Mouse (Mus musculus) heart, embryonic 10.5 days (tissue): ENCODE data around the gene Pdyn. TPM values are rescaled to one million over a fixed set of nuclear protein-coding genes. Genes with fewer than 3 reads are reported as not detected.

Experiments
- DNase-seq: peaks from one replicate; pipeline ENCODE4 v3.0.0-alpha.2; 2017; ENCODE audit warnings: low spot score
- H3K27ac ChIP-seq: fragments of 300-500 bp; sonication (generic); 2 replicates; pipeline ENCODE4 v1.5.1; 2016; ENCODE audit warnings: mild to moderate bottlenecking
- H3K27me3 ChIP-seq: fragments of 300-500 bp; sonication (generic); 2 replicates; pipeline ENCODE4 v1.6.1; 2016; ENCODE audit warnings: mild to moderate bottlenecking; ENCODE audit not compliant: poor library complexity, insufficient read depth, severe bottlenecking
- H3K36me3 ChIP-seq: fragments of 300-500 bp; sonication (generic); 2 replicates; pipeline ENCODE4 v1.6.1; 2016; ENCODE audit warnings: mild to moderate bottlenecking, moderate library complexity
- H3K4me1 ChIP-seq: fragments of 300-500 bp; sonication (generic); 2 replicates; pipeline ENCODE4 v1.6.1; 2016; ENCODE audit warnings: mild to moderate bottlenecking
- H3K4me3 ChIP-seq: fragments of 300-500 bp; sonication (generic); 2 replicates; pipeline ENCODE4 v1.5.1; 2016; ENCODE audit warnings: mild to moderate bottlenecking, moderate library complexity
- H3K9me3 ChIP-seq: fragments of 300-500 bp; sonication (generic); 2 replicates; pipeline ENCODE4 v1.6.1; 2016; ENCODE audit warnings: mild to moderate bottlenecking, moderate library complexity
- WGBS: fragments of 180-500 bp; shearing (Covaris S2); methylation state at CpG from one replicate; pipeline ENCODE4 v1.1.7; 2016; 5-methylcytosine and 5-hydroxymethylcytosine counted together
- polyA plus RNA-seq: library from polyadenylated mRNA; unstranded; fragments of >200 nt; fragmentation: Nextera tagmentation; extraction: Ambion mirVana; gene quantifications from 2 replicates; pipeline ENCODE4 v1.2.1, GENCODE M21; 2016

Pdyn gene
- polyA plus RNA-seq, 1 experiment from 2014 or later, result 0.18 TPM

DNA sequence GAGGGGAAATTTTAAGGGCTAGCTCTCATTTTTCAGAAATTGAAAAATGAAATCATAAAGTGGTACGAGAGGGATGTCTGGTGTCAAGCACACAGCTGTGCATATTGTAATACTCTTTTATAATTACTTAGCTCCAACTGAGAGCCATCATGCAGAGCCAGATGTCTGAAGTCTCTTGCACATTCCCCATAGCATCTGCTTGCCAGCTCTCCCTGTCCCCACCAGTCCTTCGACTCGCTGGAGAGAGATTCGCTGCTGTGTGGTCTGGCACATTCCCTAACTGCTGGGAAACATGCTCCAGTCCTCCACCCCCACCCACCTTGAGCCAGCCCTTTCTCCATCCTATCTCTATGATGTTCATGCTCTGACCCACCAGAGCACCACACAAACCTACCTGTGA is 15.6 kb downstream of the Pdyn start:
- no peak overlapping the region for H3K4me3 ChIP-seq
- DNase-seq, result peak; percentile 31
- no peaks in the 10 kb centered on the region for H3K9me3 ChIP-seq
- H3K36me3 ChIP-seq, result no peaks in the 10 kb centered on the region
- WGBS, result 62% methylated on average over 4 of the region's 4 CpGs
- H3K27me3 ChIP-seq, result 0 out of 2 replicates have a peak, but pooled peaks cover 16% of the 10 kb centered on the region
- no peaks in the 10 kb centered on the region; the same call in 1 of the 2 replicates for H3K4me1 ChIP-seq
- H3K27ac ChIP-seq, result no peak overlapping the region

- Histone ChIP-seq H3K4me1 (no peaks in the 10 kb centered on the region), H3K36me3 (no peaks in the 10 kb centered on the region), H3K4me3 (no peak overlapping the region), H3K27me3 (peaks cover 8% of the 10 kb centered on the region; the same call in 1 of the 2 replicates), H3K9me3 (no peaks in the 10 kb centered on the region), H3K27ac (no peak overlapping the region)
- peak; percentile 64 for DNase-seq
- 71% methylated on average over 3 of the region's 3 CpGs for WGBS
Observed at GRCm38 (mm10) chr2:129680236-129680635, 19.4 kb downstream of the Pdyn start.

GRCm38 (mm10) chr2:129679066-129679465 is 20.6 kb downstream of the Pdyn start:
- WGBS, result 82% methylated on average over 5 of the region's 5 CpGs

GRCm38 (mm10) chr2:129677664-129678063 is 22.0 kb downstream of the Pdyn start:
- WGBS, result 75% methylated on average over 2 of the region's 2 CpGs

More at GRCm38 (mm10) chr2:129679066-129679465, 20.6 kb downstream of the Pdyn start:
- no peaks in the 10 kb centered on the region for H3K4me1 ChIP-seq
- H3K9me3 ChIP-seq, result no peaks in the 10 kb centered on the region
- no peak overlapping the region for H3K4me3 ChIP-seq
- DNase-seq, result peak; percentile 35
- no peak overlapping the region for H3K27ac ChIP-seq
- no peaks in the 10 kb centered on the region for H3K36me3 ChIP-seq
- peaks cover 8% of the 10 kb centered on the region; the same call in 1 of the 2 replicates for H3K27me3 ChIP-seq

GRCm38 (mm10) chr2:129674935-129675634 is 24.6 kb downstream of the Pdyn start:
- 31% methylated on average over 13 of the region's 13 CpGs for WGBS

More at GRCm38 (mm10) chr2:129677664-129678063, 22.0 kb downstream of the Pdyn start:
- no peaks in the 10 kb centered on the region for H3K36me3 ChIP-seq
- no peak overlapping the region for H3K27ac ChIP-seq
- H3K27me3 ChIP-seq, result peaks cover 8% of the 10 kb centered on the region; the same call in 1 of the 2 replicates
- no peaks in the 10 kb centered on the region for H3K4me1 ChIP-seq
- H3K4me3 ChIP-seq, result no peak overlapping the region
- peak; percentile 61 for DNase-seq
- no peaks in the 10 kb centered on the region for H3K9me3 ChIP-seq

GRCm38 (mm10) chr2:129671911-129672310 is 27.7 kb downstream of the Pdyn start:
- WGBS, result 64% methylated on average over 4 of the region's 4 CpGs
- no peaks in the 10 kb centered on the region for H3K4me1 ChIP-seq
- H3K36me3 ChIP-seq, result no peaks in the 10 kb centered on the region
- H3K4me3 ChIP-seq, result no peak overlapping the region
- no peak overlapping the region for H3K27ac ChIP-seq
- DNase-seq, result peak; percentile 53
- peaks cover 8% of the 10 kb centered on the region; the same call in 1 of the 2 replicates for H3K27me3 ChIP-seq
- no peaks in the 10 kb centered on the region for H3K9me3 ChIP-seq

More at GRCm38 (mm10) chr2:129674935-129675634, 24.6 kb downstream of the Pdyn start:
- Histone ChIP-seq H3K9me3 (no peaks in the 10 kb centered on the region), H3K4me3 (no peak overlapping the region), H3K27ac (no peak overlapping the region), H3K4me1 (no peaks in the 10 kb centered on the region), H3K36me3 (no peaks in the 10 kb centered on the region), H3K27me3 (peaks cover 8% of the 10 kb centered on the region; the same call in 1 of the 2 replicates)
- peak; percentile 86 for DNase-seq

GRCm38 (mm10) chr2:129662484-129662883 is 37.2 kb downstream of the Pdyn start:
- WGBS, result 58% methylated on average over 4 of the region's 4 CpGs
- no peaks in the 10 kb centered on the region for H3K36me3 ChIP-seq
- H3K27me3 ChIP-seq, result no peaks in the 10 kb centered on the region
- no peak for DNase-seq
- H3K4me1 ChIP-seq, result no peaks in the 10 kb centered on the region
- H3K4me3 ChIP-seq, result no peak overlapping the region
- H3K27ac ChIP-seq, result no peak overlapping the region
- no peaks in the 10 kb centered on the region for H3K9me3 ChIP-seq

- Histone ChIP-seq H3K9me3 (no peaks in the 10 kb centered on the region), H3K27me3 (no peaks in the 10 kb centered on the region), H3K27ac (no peak overlapping the region), H3K4me3 (no peak overlapping the region), H3K4me1 (no peaks in the 10 kb centered on the region), H3K36me3 (no peaks in the 10 kb centered on the region)
- WGBS, result 57% methylated on average over 6 of the region's 6 CpGs
- no peak for DNase-seq
Observed at GRCm38 (mm10) chr2:129660020-129660419, 39.6 kb downstream of the Pdyn start.

GRCm38 (mm10) chr2:129658796-129659195 is 40.8 kb downstream of the Pdyn start:
- Histone ChIP-seq H3K27ac (no peak overlapping the region), H3K4me3 (no peak overlapping the region), H3K9me3 (no peaks in the 10 kb centered on the region), H3K4me1 (no peaks in the 10 kb centered on the region), H3K36me3 (no peaks in the 10 kb centered on the region), H3K27me3 (no peaks in the 10 kb centered on the region)
- 79% methylated on average over 4 of the region's 4 CpGs for WGBS
- DNase-seq, result no peak

GRCm38 (mm10) chr2:129655033-129655432 is 44.6 kb downstream of the Pdyn start:
- no peaks in the 10 kb centered on the region for H3K9me3 ChIP-seq
- H3K36me3 ChIP-seq, result no peaks in the 10 kb centered on the region
- DNase-seq, result no peak
- no peak overlapping the region for H3K4me3 ChIP-seq
- no peaks in the 10 kb centered on the region for H3K27me3 ChIP-seq
- H3K4me1 ChIP-seq, result peaks cover 6% of the 10 kb centered on the region
- H3K27ac ChIP-seq, result no peak overlapping the region
- 87% methylated on average over 4 of the region's 4 CpGs for WGBS

GRCm38 (mm10) chr2:129654233-129654950 is 45.3 kb downstream of the Pdyn start:
- 82% methylated on average over 4 of the region's 4 CpGs for WGBS
- Histone ChIP-seq H3K4me3 (no peak overlapping the region), H3K36me3 (no peaks in the 10 kb centered on the region), H3K27ac (no peak overlapping the region), H3K27me3 (no peaks in the 10 kb centered on the region), H3K4me1 (peaks cover 6% of the 10 kb centered on the region), H3K9me3 (no peaks in the 10 kb centered on the region)
- no peak for DNase-seq

- Histone ChIP-seq H3K4me3 (no peak overlapping the region), H3K9me3 (no peaks in the 10 kb centered on the region), H3K27me3 (no peaks in the 10 kb centered on the region), H3K36me3 (no peaks in the 10 kb centered on the region), H3K4me1 (peaks cover 6% of the 10 kb centered on the region), H3K27ac (no peak overlapping the region)
- no peak for DNase-seq
- WGBS, result 51% methylated on average over 2 of the region's 2 CpGs
Observed at GRCm38 (mm10) chr2:129653632-129654031, 46.0 kb downstream of the Pdyn start.

DNA sequence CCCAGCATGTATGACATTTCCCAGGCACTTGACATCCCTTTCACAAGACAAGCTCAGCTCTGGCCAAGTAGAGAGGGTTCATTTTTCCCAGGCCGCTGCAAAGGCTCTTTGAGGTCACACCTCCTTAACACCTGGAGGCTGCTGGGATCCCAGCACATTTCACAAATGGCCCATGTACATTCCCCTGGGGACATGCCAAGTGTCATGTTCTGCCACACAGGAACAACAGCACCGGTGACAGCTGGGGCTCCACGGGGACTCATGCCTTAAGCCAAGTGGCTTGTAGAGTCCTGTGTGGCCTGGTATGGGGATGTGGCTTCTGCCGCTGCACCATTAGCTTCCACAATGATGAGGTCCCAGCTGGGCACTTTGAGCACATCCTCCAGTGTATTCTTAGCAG is 47.0 kb downstream of the Pdyn start:
- WGBS, result 58% methylated on average over 4 of the region's 4 CpGs
- Histone ChIP-seq H3K27me3 (no peaks in the 10 kb centered on the region), H3K36me3 (no peaks in the 10 kb centered on the region), H3K27ac (no peak overlapping the region), H3K4me1 (peaks cover 6% of the 10 kb centered on the region), H3K4me3 (no peak overlapping the region), H3K9me3 (no peaks in the 10 kb centered on the region)
- no peak for DNase-seq
